Mouse (Mus musculus) heart, postnatal 10 days (tissue): ENCODE data around the gene Il16. TPM values are rescaled to one million over a fixed set of nuclear protein-coding genes. Genes with fewer than 3 reads are reported as not detected.
A peak's percentile ranks its signal among the peaks of the same experiment; 100 is the strongest.

Experiments used
- DNase-seq, 2 experiments: peaks; one replicate each; pipeline ENCODE4 v3.0.0; 2021
- intact Hi-C: fragments of 180-260 bp; cut with DNase I; formaldehyde crosslinking; loops from one replicate; pipeline ENCODE4 v1.15.1; 2025
- total RNA-seq, 2 experiments: library from RNA; stranded (reverse); gene quantifications; 2 replicates each; pipeline ENCODE4 v1.2.3; 2021

Il16 gene
- total RNA-seq, 2 experiments from 2014 or later: 8.1 to 11.1 TPM

GRCm38 (mm10) chr7:83653605-83654051 is 91.9 kb downstream of the Il16 start:
- intact Hi-C loops: no loop called here
- no peak for DNase-seq

DNA sequence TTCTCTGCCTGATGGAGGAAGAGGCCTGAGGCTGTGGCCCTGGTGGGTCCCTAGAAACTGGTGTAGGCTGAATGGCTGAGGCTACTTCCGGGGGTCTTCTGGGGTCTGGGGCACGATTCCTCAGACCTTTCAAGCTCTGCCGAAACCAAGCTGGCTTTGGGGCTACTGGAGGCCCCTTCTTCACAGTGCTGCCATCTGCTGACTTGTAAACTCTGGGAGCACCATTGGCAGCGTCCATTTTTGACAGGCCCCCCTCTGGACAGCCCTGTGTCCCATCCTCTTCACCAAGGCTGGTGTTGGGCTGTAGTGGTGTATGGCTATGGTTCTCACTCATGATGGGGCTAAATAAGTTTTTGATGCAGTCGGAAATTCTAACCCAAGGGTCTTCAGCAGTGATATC is 93.0 kb downstream of the Il16 start:
- no peak for DNase-seq
- intact Hi-C loops: no loop called here

DNA sequence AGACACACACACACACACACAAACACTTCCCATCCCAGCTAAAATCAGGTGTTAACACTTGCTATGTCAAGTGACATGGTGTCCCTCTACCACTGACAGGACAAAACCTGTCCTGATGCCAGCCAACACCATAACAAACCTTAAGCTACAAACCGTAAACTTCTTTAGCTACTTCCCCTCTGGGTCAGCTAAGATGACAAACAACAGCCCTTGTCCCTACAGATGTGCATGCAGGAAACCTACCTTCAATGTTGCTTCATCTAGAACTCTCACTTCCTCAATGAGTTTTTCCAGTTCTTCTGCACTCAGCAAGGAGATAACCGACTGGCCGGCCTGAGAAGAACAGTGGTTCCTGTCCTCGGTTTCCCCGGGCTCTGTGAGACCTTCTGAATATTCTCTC is 94.9 kb downstream of the Il16 start:
- intact Hi-C loops: loop anchor here (2.0 kb wide), 1 partner anchor 18 kb away; no protein-coding TSS in a partner anchor
- no peak for DNase-seq

DNA sequence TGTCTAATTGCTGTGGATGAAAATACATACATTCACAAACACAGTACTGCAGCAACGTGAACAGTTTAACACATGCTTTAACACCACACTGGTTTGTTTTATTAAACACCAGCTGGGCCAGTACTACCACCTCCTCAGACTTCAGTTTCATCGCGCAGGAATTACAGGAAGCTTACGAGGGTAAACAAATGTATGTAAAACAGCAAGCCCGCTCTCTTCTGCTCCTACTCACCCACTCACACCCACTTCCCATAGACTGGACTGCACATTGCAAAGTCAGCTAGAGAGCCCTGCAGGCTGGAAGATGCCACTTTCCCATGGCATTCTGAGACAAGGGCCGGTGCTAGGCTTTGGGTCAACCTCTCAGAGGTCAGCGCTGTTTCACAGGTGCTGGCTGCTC is 96.7 kb downstream of the Il16 start:
- intact Hi-C loops: no loop called here
- no peak for DNase-seq

GRCm38 (mm10) chr7:83645476-83645875 is 100.0 kb downstream of the Il16 start:
- DNase-seq: no peak
- intact Hi-C loops: no loop called here

- intact Hi-C loops: no loop called here
- no peak for DNase-seq
Measured at GRCm38 (mm10) chr7:83644761-83645160, 100.8 kb downstream of the Il16 start.

DNA sequence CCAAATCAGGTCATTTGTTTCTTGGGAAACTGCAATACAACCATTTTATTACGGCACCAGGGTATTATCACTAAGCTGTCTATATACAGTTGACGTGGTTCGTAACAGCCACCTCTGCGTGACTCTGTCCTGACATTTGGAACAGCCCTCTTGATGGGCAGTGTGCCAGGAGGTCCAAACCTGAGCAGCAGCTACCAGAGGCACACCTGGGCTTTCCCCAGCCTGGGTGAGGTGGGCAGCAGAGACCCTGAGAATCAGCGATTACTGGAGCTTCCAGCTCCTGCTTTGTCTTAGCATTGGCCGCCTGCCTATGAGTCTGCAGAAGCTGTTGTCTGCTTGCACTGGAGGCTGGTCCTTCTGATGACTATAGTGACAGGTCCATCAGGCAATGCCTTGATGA is 101.9 kb downstream of the Il16 start:
- DNase-seq: no peak
- intact Hi-C loops: no loop called here

DNA sequence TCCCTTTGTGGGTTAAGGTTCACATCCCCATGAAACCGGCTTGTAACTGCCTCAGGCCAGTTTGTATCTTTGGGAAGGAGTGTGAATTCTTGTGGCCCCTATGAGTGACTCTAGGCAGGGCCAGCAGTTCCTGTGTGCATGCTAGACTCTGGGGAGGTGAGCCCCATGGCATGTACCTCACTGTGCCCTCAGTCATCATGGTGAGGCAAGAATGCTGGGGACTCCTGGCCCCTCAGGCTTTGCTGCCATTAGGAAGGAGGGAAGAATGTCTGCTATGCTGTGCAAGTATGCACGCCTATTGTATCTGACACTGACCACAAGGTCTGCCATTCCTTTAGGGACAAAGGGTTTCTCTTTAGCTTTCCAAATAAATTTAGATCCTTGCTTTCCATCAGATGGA is 104.4 kb downstream of the Il16 start:
- DNase-seq: no peak
- intact Hi-C loops: no loop called here

DNA sequence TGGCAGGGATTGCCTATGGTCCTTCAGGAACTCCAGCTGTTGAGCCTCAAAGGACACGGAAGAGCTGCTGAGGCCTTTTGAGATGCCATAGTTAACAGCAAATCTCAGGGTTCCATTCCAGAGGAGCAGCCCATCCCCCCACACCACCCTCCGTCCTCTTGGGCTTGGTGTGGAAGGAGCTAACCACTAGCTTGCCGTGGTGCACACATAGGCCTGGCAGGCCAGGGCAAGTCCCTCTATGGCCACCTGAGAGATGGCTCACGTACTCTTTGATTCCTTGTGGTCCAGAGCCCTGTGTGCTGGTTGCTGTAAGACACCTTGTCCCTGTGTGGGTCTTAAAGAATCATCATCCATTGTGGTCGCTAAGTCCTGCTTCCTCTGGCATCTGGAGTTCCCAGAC is 104.9 kb downstream of the Il16 start:
- no peak for DNase-seq
- intact Hi-C loops: no loop called here

DNA sequence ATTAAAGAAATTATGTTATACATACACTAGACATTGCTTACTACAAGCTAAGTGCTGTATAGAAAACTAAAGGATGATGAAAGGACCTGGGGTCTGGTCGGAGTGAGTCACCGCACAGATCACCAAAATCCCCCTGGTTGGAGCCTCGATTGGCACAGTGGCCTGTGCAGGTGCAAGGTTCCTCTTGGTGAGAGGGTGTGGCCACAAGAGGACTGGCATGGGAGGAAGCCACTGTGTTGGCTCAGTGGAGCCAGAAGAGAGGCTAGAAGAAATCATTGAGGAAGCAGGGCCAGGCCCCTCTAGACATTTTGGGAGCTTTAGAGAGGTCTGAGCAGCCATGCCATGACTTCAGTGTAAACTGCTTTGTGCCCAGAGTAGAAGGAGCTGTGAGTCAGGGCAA is 106.4 kb downstream of the Il16 start:
- no peak for DNase-seq
- intact Hi-C loops: no loop called here

DNA sequence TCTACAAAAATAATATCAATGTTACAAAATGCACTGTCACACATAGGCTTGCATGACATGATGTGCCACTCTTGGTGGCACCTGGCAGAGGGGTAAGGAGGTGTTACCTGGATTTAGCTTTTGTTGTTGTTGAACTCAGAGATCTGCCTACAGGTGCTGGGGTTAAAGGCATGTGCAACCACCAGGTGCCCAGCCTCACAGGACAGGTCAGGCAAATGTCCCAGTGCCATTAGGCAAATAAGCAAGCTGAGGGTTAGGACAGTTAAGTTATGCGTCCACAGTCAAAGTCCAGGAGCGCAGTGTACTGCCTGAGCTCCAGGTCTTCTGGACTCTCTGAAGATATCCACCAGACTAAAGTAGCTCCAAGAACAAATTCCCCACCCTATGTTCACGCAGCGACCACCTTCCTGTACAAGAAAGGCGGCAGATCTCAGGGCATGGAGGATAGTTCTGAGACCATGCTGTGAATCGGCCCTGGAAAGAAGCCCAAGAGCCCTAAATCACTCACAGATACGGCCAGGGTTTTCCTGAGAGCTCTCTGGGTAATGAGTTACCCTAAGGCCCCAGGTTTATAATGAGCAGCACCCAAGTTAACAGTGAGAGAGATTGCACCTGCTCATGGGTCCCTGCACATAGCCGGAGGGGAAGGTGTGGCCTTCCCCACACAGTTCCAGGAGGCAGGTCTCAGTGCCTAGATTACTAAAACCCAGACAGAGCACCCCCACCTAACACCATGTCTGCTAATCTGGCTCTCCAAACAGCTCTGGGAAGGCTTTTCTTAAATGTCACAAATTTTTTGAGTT is 107.5 kb downstream of the Il16 start:
- intact Hi-C loops: no loop called here
- DNase-seq: no peak

DNA sequence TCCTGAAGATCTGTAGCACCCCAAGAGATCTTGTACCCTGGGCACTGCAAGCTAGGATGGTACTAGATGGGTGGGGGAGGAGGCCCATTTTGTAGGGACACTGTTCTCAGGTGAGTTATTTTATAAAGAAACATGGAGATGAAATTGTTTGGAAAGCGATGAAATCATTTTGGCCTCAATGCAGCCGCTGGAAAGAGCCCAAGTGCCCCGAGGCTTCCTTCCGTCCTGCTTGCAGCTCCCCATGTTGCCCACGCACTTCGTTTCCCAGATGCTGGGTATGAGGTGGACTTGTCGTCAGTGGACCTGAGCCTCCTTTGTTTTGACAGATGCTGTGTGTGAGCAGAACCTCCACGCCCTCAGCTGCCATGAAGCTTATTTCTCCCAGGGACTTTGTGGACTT is 109.1 kb downstream of the Il16 start:
- intact Hi-C loops: no loop called here
- DNase-seq: no peak

- DNase-seq: no peak
- intact Hi-C loops: no loop called here
Measured at GRCm38 (mm10) chr7:83635726-83636125, 109.8 kb downstream of the Il16 start.

GRCm38 (mm10) chr7:83633856-83634255 is 111.7 kb downstream of the Il16 start:
- DNase-seq: no peak
- intact Hi-C loops: loop anchor here (2.0 kb wide), 1 partner anchor 17 kb away; no protein-coding TSS in a partner anchor

- intact Hi-C loops: loop anchor here (2.0 kb wide), 1 partner anchor 18 kb away; no protein-coding TSS in a partner anchor
- DNase-seq: no peak
Measured at GRCm38 (mm10) chr7:83632682-83633120, 112.8 kb downstream of the Il16 start.

DNA sequence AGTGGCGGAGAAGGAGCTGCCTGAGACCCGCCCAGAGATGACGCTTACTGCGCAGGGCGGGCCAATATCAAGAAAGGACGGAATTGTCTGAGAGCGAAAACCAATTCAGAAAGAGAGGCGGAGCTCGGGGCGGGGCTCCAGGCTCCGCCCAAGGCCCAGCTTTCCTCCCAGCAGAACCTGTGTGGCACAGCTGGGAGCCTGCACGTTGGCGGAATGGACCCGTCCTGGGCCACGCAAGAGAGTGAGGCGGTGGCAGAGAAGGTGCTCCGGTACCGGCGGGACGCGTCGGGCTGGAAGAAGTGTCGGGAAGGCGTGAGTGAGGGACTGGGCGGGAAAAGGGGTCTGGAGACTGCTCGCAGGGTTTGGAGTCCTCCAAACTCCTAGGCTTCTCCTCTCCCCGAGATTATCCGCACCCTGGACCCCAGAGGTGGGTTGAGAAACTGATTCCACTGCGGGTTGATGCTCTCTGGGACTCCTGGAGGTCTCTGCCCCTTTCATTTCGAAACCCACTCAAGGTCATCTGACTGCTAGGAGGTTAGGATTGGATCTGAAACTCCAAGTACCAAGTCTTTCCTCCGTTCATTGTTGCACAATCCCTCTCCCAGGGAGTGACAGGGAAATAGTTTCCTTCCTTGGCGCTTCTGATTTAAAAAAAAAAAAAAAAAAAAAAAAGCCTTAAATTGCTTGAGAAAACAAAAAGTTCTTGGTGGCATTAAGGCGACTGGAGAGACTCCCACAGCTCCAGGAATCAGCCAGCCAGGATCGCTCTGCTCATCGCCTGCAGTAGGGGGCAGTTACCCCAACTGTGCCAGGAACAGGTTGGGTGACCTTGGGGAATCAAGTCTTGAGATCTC is 113.5 kb downstream of the Il16 start, which contains the start of gene Stard5:
Gene Stard5 (plus strand): TSS at position 132 of the 854 bp plus-strand sequence.
- DNase-seq: peak; percentile 94 to 96
- intact Hi-C loops: loop anchor here (2.0 kb wide), 2 partner anchors 19 to 65 kb away; no protein-coding TSS in a partner anchor

DNA sequence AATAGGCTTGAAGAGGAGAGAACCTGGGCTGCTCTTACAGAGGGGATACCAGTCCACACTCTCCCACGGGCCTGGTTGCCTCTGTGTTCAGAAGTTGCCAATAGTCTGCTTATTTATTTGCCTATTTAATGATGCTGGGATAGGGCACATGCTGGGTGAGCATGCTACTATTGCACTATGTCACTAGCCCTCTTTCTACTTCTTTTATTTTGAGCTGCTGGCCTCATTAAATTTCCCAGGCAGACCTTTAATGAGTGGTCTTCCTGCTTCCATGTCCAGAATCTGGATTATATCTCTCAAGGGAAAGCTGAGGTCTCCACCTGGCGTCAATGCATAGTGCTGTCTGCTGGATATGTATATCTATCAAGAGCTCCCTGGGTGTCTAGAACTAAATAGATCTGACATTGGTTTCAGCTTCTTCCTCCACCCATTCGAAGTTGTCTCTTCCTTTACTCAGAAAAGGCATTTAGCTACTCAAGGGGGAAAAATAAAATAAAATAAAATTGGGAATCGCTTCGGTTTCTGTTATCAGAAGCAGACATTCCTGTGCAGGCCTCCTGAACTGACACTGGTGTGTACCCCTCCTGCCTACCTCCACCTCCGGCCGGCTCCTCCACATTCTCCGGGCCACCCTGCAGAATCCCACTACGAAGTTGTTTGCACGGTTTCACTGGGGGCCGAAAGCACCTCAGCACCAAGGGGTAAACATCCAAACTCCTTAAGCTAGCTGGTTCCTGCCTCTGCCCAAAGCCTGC is 114.3 kb downstream of the Il16 start:
- no peak for DNase-seq
- intact Hi-C loops: loop anchor here (2.0 kb wide), 1 partner anchor 64 kb away; no protein-coding TSS in a partner anchor

GRCm38 (mm10) chr7:83627369-83627768 is 118.2 kb downstream of the Il16 start:
- intact Hi-C loops: no loop called here
- no peak for DNase-seq

GRCm38 (mm10) chr7:83626557-83627257 is 118.8 kb downstream of the Il16 start:
- intact Hi-C loops: no loop called here
- DNase-seq: no peak

- intact Hi-C loops: loop anchor here (5.0 kb wide), 1 partner anchor 48 kb away; no protein-coding TSS in a partner anchor
- no peak for DNase-seq
Measured at GRCm38 (mm10) chr7:83624065-83624464, 121.5 kb downstream of the Il16 start.
